Mouse (Mus musculus) ovary, postnatal 10 days (tissue): ENCODE measurements at regions not wholly inside any gene's neighbourhood (a gene's known extent, or its start where the extent isn't known, plus 50 kb on each side); places are given as distances from the start of the nearest gene placed in this dataset.
"Not testable (repeated sequence)": the region's sequence is repeated elsewhere in the genome, so short reads cannot be mapped to it uniquely, and the experiment has no call there.

ENCODE experiments used
- DNase-seq: peaks from one replicate; pipeline ENCODE4 v3.0.0; 2022; ENCODE audit warnings: low spot score

DNA sequence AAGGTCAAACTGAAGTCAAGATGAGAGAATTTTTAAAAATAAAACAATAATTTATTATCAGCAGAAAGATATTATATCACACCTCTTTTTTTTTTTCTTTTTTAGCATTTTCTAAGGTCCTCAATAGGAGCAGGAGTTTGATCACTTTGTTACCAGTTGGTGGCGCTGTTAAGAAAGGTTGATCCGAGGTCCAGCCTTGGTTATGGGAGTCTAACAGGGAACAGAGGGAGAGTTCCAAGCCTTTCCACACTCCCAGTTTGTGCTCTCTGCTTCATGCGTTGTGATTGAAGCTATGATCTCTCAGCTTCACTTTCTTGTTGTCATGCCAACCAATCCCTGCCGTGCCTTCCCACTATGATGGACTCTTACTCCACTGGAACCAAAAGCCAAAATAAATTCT lies 83.8 kb downstream of the Fam174a start:
- DNase-seq: no peak

DNA sequence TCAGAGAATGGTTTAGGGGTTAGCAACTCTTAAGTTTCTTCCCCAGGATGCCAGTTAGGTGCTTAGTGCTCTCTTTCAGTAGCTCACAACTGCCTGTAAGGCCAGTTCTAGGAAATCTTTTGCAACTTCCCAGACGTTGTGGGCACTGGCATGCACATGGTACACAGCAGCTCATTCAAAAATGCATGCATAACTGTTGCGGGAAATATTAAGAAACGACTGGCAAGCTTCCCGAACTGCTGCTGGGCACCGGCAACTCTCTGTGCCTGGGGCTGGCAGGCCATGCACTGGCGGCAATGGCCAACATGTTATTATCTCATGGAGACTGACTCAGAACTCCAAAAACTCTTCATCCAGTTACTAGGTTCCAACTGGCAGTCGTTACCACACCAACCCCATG lies 86.3 kb downstream of the Fam174a start:
- DNase-seq: no peak

DNA sequence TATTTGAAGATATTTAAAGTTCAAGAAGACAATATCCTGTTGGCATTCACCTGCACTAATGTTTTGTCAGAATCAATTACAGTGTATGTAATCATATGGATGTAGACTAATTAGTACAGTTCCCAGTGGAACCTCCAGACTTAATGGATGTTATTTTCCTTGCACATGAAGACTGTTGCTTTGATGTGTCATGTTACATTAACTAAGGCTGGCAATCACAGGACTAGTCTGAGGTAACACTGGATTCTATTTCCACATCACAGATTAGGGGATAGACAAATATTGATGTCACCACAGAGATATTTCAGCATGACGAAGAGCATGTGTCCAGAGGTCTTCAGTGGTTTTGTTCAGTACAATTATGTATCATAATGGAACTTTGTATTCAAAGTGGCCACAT lies 108.8 kb downstream of the Fam174a start:
- DNase-seq: no peak

DNA sequence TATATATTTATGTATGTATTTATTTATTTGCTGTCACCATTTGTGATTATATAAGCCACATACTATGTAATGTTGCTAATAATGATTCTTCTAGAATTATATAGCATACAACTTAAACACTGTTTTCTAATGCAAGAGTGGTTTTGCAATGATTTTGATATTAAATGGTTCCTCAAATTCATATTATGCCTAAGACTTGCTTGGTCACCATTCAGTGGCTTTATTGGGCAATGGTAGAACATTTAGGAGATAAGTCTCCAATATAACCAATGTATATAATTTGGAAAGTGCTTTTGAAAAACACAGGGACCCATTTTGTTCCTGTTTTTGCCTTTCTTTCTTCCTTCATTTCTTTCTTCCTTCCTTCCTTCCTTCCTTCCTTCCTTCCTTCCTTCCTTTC lies 112.0 kb downstream of the Fam174a start:
- DNase-seq: no peak

DNA sequence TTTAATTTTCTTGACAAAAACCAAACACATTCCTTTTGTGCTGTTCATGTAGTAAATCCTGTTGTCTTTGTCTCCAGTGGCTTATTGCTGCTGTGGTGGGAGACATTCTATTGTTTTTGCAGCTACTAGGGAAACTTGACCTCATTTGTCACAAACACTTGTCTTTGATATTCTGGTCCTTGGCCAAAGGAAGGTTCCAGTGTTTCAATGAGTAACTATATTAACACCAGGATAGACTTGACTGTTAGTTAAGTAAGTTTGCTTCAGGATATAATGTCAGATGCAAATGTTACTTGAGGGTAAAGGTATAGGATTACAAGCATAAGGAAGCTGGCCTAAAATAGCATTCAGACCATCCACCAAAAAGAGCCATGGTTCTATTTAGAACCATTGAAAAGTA lies 123.7 kb downstream of the Fam174a start:
- DNase-seq: no peak

DNA sequence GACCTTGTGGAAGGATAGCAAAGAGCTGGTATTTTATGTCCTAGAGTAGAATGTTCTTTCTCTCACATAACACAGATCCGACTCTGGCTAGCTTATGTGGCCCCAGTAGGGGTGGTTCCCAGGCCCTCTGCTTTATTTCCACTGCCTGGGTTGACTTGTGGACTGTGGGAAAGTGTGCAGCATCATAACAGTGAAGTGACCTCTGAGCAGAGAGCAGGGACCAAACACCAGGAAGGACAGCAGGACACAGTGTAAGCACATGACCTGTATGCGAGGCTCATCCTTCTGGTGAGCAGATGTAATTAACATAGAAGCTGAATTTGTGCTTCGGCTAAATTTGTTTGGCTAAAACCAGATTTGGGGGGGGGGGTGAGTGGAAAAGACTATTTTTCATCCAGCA lies 132.1 kb downstream of the Fam174a start:
- no peak for DNase-seq

DNA sequence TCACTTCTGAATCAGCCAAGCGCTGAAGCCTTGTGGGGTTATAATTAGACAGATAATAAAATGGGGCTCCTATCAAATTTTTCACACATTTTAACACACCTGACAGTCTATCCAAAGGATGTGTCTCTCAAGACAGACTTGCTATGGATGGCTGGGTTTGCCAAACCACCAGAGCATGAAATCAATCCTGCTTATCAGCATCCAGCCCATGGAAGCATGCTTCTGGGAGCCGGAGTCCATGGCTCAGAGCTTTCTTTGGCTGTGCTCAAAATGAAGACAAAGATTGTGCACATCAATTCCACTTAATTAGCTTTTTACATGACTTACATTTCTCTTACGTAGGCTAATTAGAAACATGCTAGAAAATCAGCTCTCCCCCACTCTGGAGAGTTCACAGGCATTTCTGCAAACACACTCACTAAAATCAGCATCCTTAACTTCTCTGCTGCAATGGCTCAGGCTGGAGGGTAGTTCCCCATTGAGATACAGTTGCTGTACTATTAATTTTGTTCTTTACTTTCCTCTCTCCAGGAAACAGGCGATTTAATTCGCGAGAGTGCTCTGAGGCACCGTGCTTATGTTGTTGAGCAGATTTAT lies 135.6 kb downstream of the Fam174a start:
- no peak for DNase-seq

DNA sequence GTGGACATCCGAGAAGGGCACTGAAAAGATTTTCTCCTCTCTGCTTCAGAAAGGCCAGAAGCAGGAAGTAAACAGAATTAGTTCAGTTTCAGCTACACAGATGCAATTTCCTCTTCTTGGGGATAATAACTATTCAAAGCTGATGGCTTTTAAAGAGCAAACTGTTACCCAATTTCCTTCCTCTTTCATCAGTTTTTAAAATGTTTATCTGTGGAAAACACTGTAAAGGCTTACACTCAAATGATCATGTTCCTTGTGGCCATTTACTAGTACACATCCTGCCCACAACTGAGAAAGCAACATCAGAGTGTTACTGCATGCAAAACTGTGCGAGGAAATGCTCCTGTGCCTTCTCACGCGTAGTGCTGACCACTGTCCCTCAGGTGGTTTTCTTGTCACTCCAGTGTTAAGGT lies 137.5 kb downstream of the Fam174a start:
- DNase-seq: no peak

DNA sequence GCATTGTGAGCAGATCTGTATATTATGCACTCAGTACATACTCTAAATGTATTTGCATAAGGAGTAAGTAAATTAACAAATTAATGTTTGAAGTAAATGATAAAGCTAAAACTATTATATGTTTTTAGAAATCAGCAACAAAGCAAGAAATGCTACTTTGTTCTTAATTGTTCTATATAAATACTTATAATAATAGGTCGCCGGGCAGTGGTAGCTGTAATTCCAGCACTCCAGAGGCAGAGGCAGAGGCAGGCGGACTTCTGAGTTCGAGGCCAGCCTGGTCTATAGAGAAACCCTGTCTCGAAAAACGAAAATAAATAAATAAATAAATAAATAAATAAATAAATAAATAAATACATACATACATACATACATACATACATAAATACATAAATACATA lies 138.3 kb downstream of the Fam174a start:
- DNase-seq: peak; percentile 4

DNA sequence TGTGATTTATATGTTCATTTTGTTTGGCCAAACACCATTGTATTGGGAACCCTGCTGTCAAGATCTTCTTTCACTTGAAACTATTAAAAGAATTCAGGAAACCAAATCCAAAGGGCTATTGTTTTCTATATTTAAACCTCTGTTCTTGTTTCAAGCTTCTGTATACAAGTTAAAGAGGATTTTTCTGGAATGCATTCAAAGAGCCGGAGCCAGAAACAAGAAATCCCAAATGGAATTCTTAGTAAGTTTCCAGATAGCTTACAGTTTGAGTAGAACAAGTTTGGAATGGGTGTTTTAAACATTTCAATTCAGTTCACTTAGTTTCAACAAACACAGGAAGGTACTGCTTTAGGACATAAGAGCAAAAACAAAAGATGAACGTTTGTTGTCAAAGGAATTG lies 140.8 kb downstream of the Fam174a start:
- DNase-seq: no peak

DNA sequence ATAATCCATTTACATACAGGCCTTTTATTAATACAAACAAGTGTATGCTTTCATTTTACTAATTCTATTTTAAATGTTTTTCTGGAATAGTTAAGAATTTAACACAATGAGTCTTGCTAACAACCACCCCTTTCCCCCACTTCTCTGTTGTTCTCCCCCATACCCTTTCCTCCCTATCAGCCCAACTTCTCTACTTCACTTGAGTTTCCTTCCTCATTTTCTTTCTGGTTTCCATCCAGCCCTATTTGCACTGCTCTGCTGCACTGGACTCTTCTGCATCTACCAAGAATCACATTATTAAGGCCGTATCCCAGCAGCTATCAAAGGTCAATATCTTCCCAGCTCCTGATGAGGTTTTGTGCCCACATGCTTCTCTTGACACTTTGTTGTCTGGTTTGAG lies 145.9 kb downstream of the Fam174a start:
- no peak for DNase-seq

DNA sequence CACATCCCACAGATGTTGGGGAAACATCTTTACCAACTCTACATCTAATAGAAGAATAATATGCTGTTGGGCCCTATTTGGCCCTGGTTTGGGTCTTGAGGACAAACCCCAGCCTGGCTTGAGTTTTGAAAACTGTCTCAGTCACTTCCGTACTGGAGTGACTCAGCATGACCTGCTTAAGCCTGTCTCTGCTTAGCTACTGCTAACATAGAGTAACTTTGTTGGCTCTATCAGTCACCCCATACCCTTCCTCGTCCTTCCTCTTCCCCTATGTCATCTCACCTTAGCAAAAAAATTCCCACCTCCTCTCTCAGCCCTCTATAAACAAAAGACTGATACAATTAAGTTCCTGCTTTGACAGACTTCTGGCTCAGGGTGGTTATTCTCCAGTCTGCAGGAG lies 154.7 kb downstream of the Fam174a start:
- no peak for DNase-seq

DNA sequence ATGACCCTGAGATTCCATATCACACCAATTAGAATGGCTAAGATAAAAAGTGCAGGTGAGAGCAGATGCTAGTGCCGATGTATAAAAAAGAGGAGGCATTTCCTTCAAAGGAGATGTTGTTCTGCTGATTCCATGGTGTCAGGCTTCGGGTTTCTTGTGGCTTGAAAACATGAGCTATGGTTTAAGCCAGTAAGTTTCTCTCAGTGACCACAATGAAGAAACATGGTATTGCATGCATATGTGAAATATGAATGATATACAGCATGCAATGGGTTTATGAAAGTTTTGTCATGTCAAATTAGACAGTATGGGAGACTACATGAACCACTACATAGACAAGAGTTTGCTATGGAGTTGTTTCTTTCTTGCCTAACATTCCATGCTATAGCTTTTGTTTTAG lies 155.3 kb downstream of the Fam174a start:
- DNase-seq: no peak

DNA sequence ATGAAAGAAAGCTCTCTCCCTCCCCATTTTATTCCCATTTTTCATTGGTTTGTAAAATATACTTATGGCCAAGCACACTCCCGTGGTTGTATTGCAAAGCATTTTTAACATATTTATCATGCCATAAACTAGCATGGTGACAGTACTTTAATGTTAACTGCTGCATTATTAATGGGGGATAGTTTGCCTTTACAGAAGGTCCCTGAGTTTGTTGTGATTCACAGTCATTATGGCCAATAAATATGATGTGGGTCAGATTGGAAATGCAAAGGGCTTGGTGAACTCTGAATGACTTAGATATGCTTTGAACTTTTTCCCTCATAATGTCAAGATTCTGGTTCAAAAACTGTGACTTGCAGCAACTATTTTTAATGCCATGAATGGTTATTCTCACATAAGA lies 157.1 kb downstream of the Fam174a start:
- DNase-seq: no peak

DNA sequence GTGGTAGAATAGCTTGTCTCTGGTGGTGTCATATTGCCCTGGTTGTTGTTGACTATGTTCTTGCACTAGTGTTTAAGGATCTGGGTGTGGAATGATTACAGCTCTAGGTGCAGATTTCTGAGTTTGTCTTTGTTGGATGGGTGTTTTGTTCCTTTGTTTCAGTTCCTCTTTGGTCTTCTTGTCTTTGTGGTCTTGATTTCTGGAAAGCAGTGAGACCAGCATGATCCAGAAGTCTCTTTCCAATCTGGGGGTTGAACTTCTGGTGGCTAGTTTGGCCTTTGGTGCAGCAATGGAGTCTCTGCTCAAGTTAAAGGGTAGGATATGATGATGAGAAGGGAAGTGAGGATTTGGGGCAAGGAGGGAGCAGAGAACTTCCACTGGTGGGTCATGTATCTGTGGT lies 174.4 kb downstream of the St8sia4 start:
- DNase-seq: no peak

DNA sequence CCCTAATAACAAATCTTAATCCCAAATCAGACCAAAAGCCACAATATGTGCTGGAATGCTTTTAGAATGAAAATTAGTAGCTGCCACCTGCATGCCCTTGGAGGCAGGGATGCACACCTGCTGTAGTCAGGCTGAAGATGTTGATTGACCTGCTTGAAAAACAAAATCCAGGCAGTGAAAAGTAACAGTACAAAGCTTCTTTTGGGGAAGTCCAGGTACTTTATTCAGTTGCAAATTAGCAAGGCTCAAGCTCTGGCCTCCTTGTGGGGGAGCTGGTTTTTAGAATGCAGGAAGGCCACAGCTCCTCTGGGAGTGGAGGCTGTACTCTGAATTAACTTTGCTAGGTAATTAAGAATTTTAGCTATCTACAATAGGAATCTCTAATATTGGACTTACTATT lies 166.7 kb downstream of the St8sia4 start:
- not testable (repeated sequence) for DNase-seq

DNA sequence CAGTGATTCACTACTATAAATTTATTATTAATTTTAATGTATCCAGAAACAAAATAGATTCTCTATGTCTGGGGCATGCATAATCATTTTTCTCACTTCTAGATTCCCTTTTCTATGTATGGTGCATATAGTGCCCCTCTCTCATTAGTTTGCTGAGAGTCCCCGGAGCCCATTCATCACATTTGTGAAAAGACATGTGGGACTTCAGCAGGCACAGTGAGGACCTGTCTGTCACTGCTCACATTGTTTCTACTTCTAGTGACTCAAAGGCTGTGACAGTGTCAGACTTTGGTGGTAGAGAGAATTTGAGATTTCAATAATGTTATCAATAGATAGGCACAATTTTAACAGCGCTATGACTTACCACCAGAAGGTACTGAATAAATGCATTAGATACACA lies 158.7 kb downstream of the St8sia4 start:
- no peak for DNase-seq

DNA sequence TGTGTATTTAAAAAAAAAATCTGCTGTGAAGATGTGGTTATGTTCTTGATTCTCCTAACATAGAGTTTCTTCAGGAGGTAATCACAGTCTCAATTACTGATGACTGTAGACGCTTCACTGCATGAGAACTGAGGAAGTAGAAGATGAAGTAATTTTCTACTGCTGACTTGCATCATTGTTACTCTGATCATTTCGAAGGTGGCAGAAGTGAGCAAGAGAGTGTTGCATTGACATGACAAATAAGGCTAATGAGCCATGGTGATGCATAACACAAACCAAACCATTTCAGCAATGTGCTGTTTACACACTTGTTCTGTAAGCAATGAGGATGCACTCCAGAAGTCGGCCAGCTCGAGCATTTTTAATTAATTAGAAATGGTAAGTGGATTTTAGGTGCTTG lies 138.6 kb downstream of the St8sia4 start:
- no peak for DNase-seq

DNA sequence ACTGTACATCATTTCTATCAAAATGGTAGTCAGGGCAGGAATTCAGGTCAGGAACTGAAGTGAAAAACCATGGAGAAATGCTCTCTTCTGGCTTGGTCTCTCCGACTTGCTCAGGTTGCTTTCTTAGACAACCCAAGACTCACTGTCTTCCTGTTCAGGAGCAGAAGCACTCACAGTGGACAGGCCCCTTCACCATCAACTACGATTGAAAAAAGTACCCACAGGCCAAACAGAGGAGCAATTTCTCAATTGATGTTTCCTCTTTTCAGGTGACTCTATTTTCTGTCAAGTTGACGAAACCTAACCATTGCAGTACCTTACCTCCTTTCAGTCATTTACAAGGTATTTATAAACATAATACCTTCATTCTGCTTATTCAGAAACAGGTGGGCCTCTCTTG lies 136.4 kb downstream of the St8sia4 start:
- DNase-seq: no peak
